Mouse (Mus musculus) c-Kit-positive CD71-negative TER-119-negative erythroid progenitor cells, embryonic 14.5 days (primary cell): Measurements from ENCODE around the gene Serpina12.

ENCODE experiments used
- DNase-seq: peaks from one replicate; pipeline ENCODE4 v3.0.0-alpha.2; 2013; ENCODE audit warnings: low read depth

The Serpina12 gene

GRCm38 (mm10) chr12:104044343-104044742 is at the start of gene Serpina12:
Gene Serpina12, minus strand, starts transcription at chr12:104044443.
- no peak for DNase-seq

- DNase-seq, result no peak
Measured at GRCm38 (mm10) chr12:104091303-104091702, 47.1 kb upstream of the Serpina12 start.

GRCm38 (mm10) chr12:104090119-104090518 is 45.9 kb upstream of the Serpina12 start:
- no peak for DNase-seq

- no peak for DNase-seq
Measured at GRCm38 (mm10) chr12:104072286-104072685, 28.0 kb upstream of the Serpina12 start.

GRCm38 (mm10) chr12:104071708-104072107 is 27.5 kb upstream of the Serpina12 start:
- no peak for DNase-seq

GRCm38 (mm10) chr12:104069620-104070019 is 25.4 kb upstream of the Serpina12 start:
- peak; percentile 45 for DNase-seq

GRCm38 (mm10) chr12:104067549-104067948 is 23.3 kb upstream of the Serpina12 start:
- DNase-seq, result no peak

- DNase-seq, result peak; percentile 53
Measured at GRCm38 (mm10) chr12:104066241-104066640, 22.0 kb upstream of the Serpina12 start.

- no peak for DNase-seq
Measured at GRCm38 (mm10) chr12:104064996-104065395, 20.8 kb upstream of the Serpina12 start.

GRCm38 (mm10) chr12:104064532-104064931 is 20.3 kb upstream of the Serpina12 start:
- DNase-seq, result no peak

GRCm38 (mm10) chr12:104061862-104062261 is 17.6 kb upstream of the Serpina12 start:
- DNase-seq, result peak; percentile 14

- no peak for DNase-seq
Measured at GRCm38 (mm10) chr12:104060126-104060525, 15.9 kb upstream of the Serpina12 start.

- no peak for DNase-seq
Measured at GRCm38 (mm10) chr12:104057531-104057930, 13.3 kb upstream of the Serpina12 start.

- DNase-seq, result no peak
Measured at GRCm38 (mm10) chr12:104057050-104057449, 12.8 kb upstream of the Serpina12 start.

GRCm38 (mm10) chr12:104055755-104056154 is 11.5 kb upstream of the Serpina12 start:
- no peak for DNase-seq

- no peak for DNase-seq
Measured at GRCm38 (mm10) chr12:104053995-104054394, 9.8 kb upstream of the Serpina12 start.

GRCm38 (mm10) chr12:104045713-104046112 is 1.5 kb upstream of the Serpina12 start:
- DNase-seq, result no peak

GRCm38 (mm10) chr12:104042753-104043152 is 1.5 kb downstream of the Serpina12 start:
- DNase-seq, result no peak

GRCm38 (mm10) chr12:104041401-104041800 is 2.8 kb downstream of the Serpina12 start:
- DNase-seq, result no peak

GRCm38 (mm10) chr12:104038181-104038580 is 6.1 kb downstream of the Serpina12 start:
- no peak for DNase-seq

- DNase-seq, result no peak
Measured at GRCm38 (mm10) chr12:104033752-104034151, 10.5 kb downstream of the Serpina12 start.

- no peak for DNase-seq
Measured at GRCm38 (mm10) chr12:104029986-104030385, 14.3 kb downstream of the Serpina12 start.

GRCm38 (mm10) chr12:104015280-104015679 is 29.0 kb downstream of the Serpina12 start:
- no peak for DNase-seq

- DNase-seq, result no peak
Measured at GRCm38 (mm10) chr12:104013620-104014019, 30.6 kb downstream of the Serpina12 start, which contains the start of gene Serpina9. Gene Serpina9, minus strand, starts transcription at chr12:104013755.

- DNase-seq, result no peak
Measured at GRCm38 (mm10) chr12:104004689-104005088, 39.6 kb downstream of the Serpina12 start.
